Comparison of ENCODE assay signal across 8 mouse cellular contexts in the genomic region with DNA sequence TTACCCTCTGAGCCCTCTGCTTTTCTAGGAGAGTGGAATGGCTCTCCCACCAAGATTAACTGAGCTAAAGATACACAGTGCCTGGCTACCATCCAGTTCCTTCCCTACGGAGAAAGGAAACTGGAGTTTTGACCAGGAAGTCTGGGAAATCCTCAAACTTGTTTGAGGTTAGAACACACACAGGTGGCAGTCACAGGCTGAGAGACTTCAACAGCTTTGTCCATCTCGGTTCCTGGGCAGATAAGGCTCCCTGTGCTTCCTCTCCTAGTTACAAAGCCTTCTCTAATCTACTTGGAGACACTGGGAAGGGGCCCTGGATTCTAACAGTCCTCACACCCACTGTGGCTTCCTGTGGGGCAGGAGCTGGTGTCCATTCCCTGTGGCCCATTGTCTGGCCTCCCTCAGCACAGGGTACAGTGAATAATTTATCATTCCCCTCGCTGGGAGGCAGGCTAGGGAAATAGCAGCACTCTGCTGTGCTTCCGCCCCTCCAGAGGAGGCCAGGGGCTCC. TPM values are rescaled to one million over a fixed set of nuclear protein-coding genes. Genes with fewer than 3 reads are reported as not detected.
DNase-seq lines count a peak whose midpoint lies in the region; ATAC-seq and TF ChIP-seq lines count a peak whose summit lies in the region.

No protein-coding gene starts in this region.

- no peaks in the 10 kb centered on the region for H3K36me3 ChIP-seq in embryonic facial prominence, embryonic 11.5 days (replicated peaks; ENCODE audit: control insufficient read depth, insufficient read depth, low read depth, low read length)
- H3K36me3 ChIP-seq in forebrain, embryonic 15.5 days, result peaks cover 12% of the 10 kb centered on the region; the same call in 1 of the 2 replicates
- 0 out of 2 replicates have a peak, but pooled peaks cover 6% of the 10 kb centered on the region for H3K36me3 ChIP-seq in intestine, embryonic 15.5 days
- no peaks in the 10 kb centered on the region for H3K36me3 ChIP-seq in lung, postnatal 0 days (ENCODE audit: insufficient read depth, low read length)

- H3K9me3 ChIP-seq in embryonic facial prominence, embryonic 11.5 days (replicated peaks; ENCODE audit: control insufficient read depth, low read length), result no peaks in the 10 kb centered on the region
- H3K9me3 ChIP-seq in forebrain, embryonic 15.5 days, result no peaks in the 10 kb centered on the region
- no peaks in the 10 kb centered on the region for H3K9me3 ChIP-seq in intestine, embryonic 15.5 days
- H3K9me3 ChIP-seq in lung, postnatal 0 days (ENCODE audit: low read length), result no peaks in the 10 kb centered on the region

- WGBS in embryonic facial prominence, embryonic 11.5 days, result 35% methylated on average over 4 of the region's 4 CpGs
- 20% methylated on average over 4 of the region's 4 CpGs for WGBS in forebrain, embryonic 15.5 days
- 19% methylated on average over 4 of the region's 4 CpGs for WGBS in intestine, embryonic 15.5 days
- 17% methylated on average over 4 of the region's 4 CpGs for WGBS in lung, postnatal 0 days

- H3K4me2 ChIP-seq in embryonic facial prominence, embryonic 11.5 days (ENCODE audit: low read depth, low read length), result peak overlapping the region; percentile 98
- peak overlapping the region; percentile 82 for H3K4me2 ChIP-seq in forebrain, embryonic 15.5 days (replicated peaks)
- H3K4me2 ChIP-seq in intestine, embryonic 15.5 days (replicated peaks), result peak overlapping the region; percentile 95
- H3K4me2 ChIP-seq in lung, postnatal 0 days (replicated peaks; ENCODE audit: low read depth, low read length), result peak overlapping the region; percentile 90

- TF ChIP-seq EP300 in lung, postnatal 0 days (IDR thresholded peaks at IDR 0.05), result 0 out of 2 replicates have a peak, but pooled peaks have one; percentile 35

- H3K4me1 ChIP-seq in embryonic facial prominence, embryonic 11.5 days (ENCODE audit: control insufficient read depth, insufficient read depth, low read length), result peaks cover 16% of the 10 kb centered on the region; the same call in 1 of the 2 replicates
- peaks cover 48% of the 10 kb centered on the region for H3K4me1 ChIP-seq in forebrain, embryonic 15.5 days
- peaks cover 57% of the 10 kb centered on the region for H3K4me1 ChIP-seq in intestine, embryonic 15.5 days (replicated peaks)
- H3K4me1 ChIP-seq in lung, postnatal 0 days (ENCODE audit: insufficient read depth, low read depth, low read length), result peaks cover 32% of the 10 kb centered on the region

- H3K4me3 ChIP-seq in embryonic facial prominence, embryonic 11.5 days (ENCODE audit: low read depth, low read length), result no peak overlapping the region
- peak overlapping the region; percentile 64 for H3K4me3 ChIP-seq in forebrain, embryonic 15.5 days
- no peak overlapping the region for H3K4me3 ChIP-seq in intestine, embryonic 15.5 days (replicated peaks)
- peak overlapping the region; percentile 66; the same call in 1 of the 2 replicates for H3K4me3 ChIP-seq in lung, postnatal 0 days (ENCODE audit: low read depth, low read length)

- no peak for DNase-seq in embryonic facial prominence, embryonic 11.5 days (ENCODE audit: low spot score)
- DNase-seq in lung, postnatal 0 days (ENCODE audit: low spot score), result peak; percentile 71
- no peak for DNase-seq in spleen, postnatal 4 days (ENCODE audit: low spot score in 2 of 2)
- no peak for DNase-seq in urinary bladder, adult 18-20 months (ENCODE audit: low spot score in 2 of 2)
- no peak for DNase-seq in right cerebral cortex, postnatal 25 days
- DNase-seq in gastrocnemius, adult 18-20 months (ENCODE audit: low spot score), result no peak

- no peak overlapping the region; the same call in 1 of the 2 replicates for H3K27ac ChIP-seq in embryonic facial prominence, embryonic 11.5 days (replicated peaks; ENCODE audit: low read depth, low read length)
- peak overlapping the region; percentile 35; the same call in 1 of the 2 replicates for H3K27ac ChIP-seq in forebrain, embryonic 15.5 days (replicated peaks)
- peak overlapping the region; percentile 81 for H3K27ac ChIP-seq in intestine, embryonic 15.5 days
- peak overlapping the region; percentile 71 for H3K27ac ChIP-seq in lung, postnatal 0 days (ENCODE audit: low read length)

- H3K9ac ChIP-seq in embryonic facial prominence, embryonic 11.5 days (replicated peaks; ENCODE audit: low read length), result peak overlapping the region; percentile 35; the same call in 1 of the 2 replicates
- peak overlapping the region; percentile 86 for H3K9ac ChIP-seq in forebrain, embryonic 15.5 days (replicated peaks)
- 0 out of 2 replicates have a peak overlapping the region, but pooled peaks have one; percentile 27 for H3K9ac ChIP-seq in intestine, embryonic 15.5 days
- H3K9ac ChIP-seq in lung, postnatal 0 days (replicated peaks; ENCODE audit: low read depth), result peak overlapping the region; percentile 16; the same call in 1 of the 2 replicates

- ATAC-seq in embryonic facial prominence, embryonic 11.5 days (replicated peaks; ENCODE audit: insufficient number of reproducible peaks, low FRiP score, low TSS enrichment, low read depth), result no peak
- ATAC-seq in forebrain, embryonic 15.5 days (replicated peaks), result no peak
- no peak for ATAC-seq in intestine, embryonic 15.5 days
- peak; percentile 16 for ATAC-seq in lung, postnatal 0 days

- H3K27me3 ChIP-seq in embryonic facial prominence, embryonic 11.5 days (ENCODE audit: control insufficient read depth, insufficient read depth, low read length), result no peaks in the 10 kb centered on the region
- no peaks in the 10 kb centered on the region for H3K27me3 ChIP-seq in forebrain, embryonic 15.5 days
- H3K27me3 ChIP-seq in intestine, embryonic 15.5 days (replicated peaks), result no peaks in the 10 kb centered on the region
- H3K27me3 ChIP-seq in lung, postnatal 0 days (replicated peaks; ENCODE audit: insufficient read depth, low read length), result no peaks in the 10 kb centered on the region

- TF ChIP-seq CTCF in lung, postnatal 0 days (IDR thresholded peaks at IDR 0.05), result peak; percentile 54

RNA-seq across cellular contexts. Expression of a gene that starts 2.9 kb away (rescaled TPM):
- polyA plus RNA-seq in embryonic facial prominence, embryonic 11.5 days (2014; fragmentation: Nextera tagmentation; extraction: Ambion mirVana), result 10.2 and 13.2 TPM in 2 replicates
- polyA plus RNA-seq in forebrain, embryonic 15.5 days (2015; fragmentation: Nextera tagmentation; extraction: Ambion mirVana), result 40.0 and 41.8 TPM in 2 replicates
- 15.4 and 15.9 TPM in 2 replicates for polyA plus RNA-seq in intestine, embryonic 15.5 days (2015; fragmentation: Nextera tagmentation; extraction: Ambion mirVana)
- 18.7 and 18.8 TPM in 2 replicates for polyA plus RNA-seq in lung, postnatal 0 days (2015; fragmentation: Nextera tagmentation; extraction: Ambion mirVana)
- total RNA-seq in gastrocnemius, adult 18-20 months (2021), result 1 to 10 TPM; 6.2 to 8.8 TPM

RNA-seq across cellular contexts. Expression of a gene that starts 31.1 kb away (rescaled TPM):
- polyA plus RNA-seq in embryonic facial prominence, embryonic 11.5 days (2014; fragmentation: Nextera tagmentation; extraction: Ambion mirVana), result 373 and 399 TPM in 2 replicates
- 210 and 215 TPM in 2 replicates for polyA plus RNA-seq in forebrain, embryonic 15.5 days (2015; fragmentation: Nextera tagmentation; extraction: Ambion mirVana)
- polyA plus RNA-seq in intestine, embryonic 15.5 days (2015; fragmentation: Nextera tagmentation; extraction: Ambion mirVana), result 1,021 and 1,056 TPM in 2 replicates
- polyA plus RNA-seq in lung, postnatal 0 days (2015; fragmentation: Nextera tagmentation; extraction: Ambion mirVana), result 579 and 666 TPM in 2 replicates
- 10 to 100 TPM; 37.4 to 70.5 TPM for total RNA-seq in gastrocnemius, adult 18-20 months (2021)

Comparison
In these comparisons a context has a peak if more than half of its experiments do, and no peak if none do; other contexts are left out.
1. H3K4me3 ChIP-seq: peak in forebrain, embryonic 15.5 days (single experiment) and lung, postnatal 0 days (single experiment); none in embryonic facial prominence, embryonic 11.5 days (single experiment) and intestine, embryonic 15.5 days (single experiment).
2. H3K9ac ChIP-seq: peak in every context shown above with its lines; median percentile 86 in forebrain, embryonic 15.5 days; 35 in embryonic facial prominence, embryonic 11.5 days; 27 in intestine, embryonic 15.5 days; 16 in lung, postnatal 0 days.
3. Peak in every context shown above with its lines, with median percentiles within 50 percentile points of each other: H3K4me2 ChIP-seq.